Mouse (Mus musculus): ENCODE measurements around the gene Edn3. TPM values are rescaled to one million over a fixed set of nuclear protein-coding genes. Genes with fewer than 3 reads are reported as not detected.

Edn3 gene
- 1 to 10 TPM; 6.0 to 7.2 TPM for total RNA-seq (2021)
- long read RNA-seq, experiment 1, transcript Edn3-201 (5 exons, 3,117 nt): major isoform, 9 of 10 reads
- long read RNA-seq, experiment 1, partial matches to known transcripts: 0 of 10 reads
- long read RNA-seq, experiment 1, other reads (novel, unspliced or antisense): 1 of 10 reads
- long read RNA-seq, experiment 2, transcript Edn3-201 (5 exons, 3,117 nt): major isoform, 12 of 12 reads
- long read RNA-seq, experiment 2, partial matches to known transcripts: 0 of 12 reads
- long read RNA-seq, experiment 2, other reads (novel, unspliced or antisense): 0 of 12 reads

DNA sequence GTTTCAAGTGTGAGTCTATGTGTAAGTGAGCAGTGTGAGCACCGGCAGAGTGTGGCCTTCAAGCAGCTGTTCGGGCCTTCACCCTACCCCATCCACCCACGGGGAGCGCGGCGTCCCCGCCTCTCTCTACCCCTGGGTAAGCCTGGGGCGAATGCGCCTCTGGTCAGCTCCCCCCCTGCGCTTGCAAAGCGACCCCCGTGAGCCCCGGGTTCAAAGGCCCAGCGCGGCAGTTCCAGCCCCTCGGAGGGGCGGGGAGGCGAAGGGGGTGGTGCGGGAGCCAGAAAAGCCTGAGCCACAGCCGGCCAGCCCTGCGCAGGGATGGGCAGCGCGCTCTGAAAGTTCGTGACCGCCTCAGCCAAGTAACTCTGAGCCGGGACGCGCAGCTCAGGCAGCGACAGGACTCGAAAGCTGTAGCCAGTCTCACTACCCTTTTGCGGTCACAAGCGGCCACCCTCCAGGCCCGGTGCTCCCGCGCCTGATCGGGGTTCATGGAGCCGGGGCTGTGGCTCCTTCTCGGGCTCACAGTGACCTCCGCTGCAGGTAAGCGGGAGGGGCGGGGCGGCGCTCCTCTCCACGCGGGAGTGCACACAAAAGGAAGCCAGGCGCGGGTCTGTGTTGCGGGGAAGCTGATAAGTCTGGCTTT is at the start of gene Edn3:
Edn3 (plus strand) TSS at position 141 of the 643 bp plus-strand sequence.
- DNase-seq (ENCODE audit: low spot score in 2 of 2): no peak
- intact Hi-C loops (cut with DNase I): no loop called here

DNA sequence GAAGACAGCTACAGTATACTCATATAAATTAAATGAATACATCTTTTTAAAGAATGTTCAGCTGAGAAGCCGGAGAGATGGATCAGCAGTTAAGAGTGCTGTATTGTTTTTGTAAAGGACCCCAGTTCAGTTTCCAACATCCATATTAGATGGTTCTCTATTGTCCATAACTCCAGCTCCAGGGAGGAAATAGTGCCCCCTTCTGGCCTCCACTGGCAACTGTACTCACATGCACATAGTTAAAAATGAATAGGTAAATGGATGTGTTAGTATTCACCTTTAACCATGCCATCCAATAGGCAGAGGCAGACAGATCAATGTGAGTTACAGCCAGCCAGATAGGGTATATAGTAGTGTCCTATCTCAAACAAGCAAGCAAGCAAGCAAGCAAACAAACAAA is 48.4 kb upstream of the Edn3 start:
- intact Hi-C loops (cut with DNase I): no loop called here
- DNase-seq (ENCODE audit: low spot score in 2 of 2): no peak

DNA sequence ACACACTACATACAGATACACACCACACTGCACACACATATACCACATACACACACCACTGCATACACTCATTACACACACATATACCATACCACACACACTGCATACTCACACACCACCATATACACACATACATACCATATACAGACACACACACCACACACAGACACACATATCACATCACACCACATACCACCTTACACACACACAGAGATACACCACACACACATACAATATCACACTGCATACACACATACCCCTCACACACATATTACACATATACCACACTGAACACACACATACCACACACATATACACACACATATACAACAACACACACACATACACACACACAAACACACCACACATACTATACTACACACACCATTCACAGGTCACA is 44.5 kb upstream of the Edn3 start:
- DNase-seq (ENCODE audit: low spot score in 2 of 2): no peak
- intact Hi-C loops (cut with DNase I): no loop called here

DNA sequence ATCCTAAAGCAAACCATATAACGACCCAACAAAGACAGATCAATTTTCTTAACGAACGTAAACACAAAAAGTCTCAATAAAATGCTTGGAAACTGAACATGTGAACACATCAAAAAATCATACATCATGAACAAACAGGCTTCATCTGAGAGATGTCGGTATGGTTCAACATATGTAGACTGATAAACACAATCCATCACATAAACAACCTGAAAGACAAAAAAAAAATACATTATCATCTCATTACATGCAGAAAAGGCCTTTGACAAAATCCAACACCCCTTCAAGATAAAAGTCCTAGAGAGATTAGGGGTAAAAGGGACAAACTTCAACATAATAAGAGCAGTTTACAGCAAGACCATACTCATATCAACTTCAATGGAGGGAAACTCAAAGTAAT is 42.6 kb upstream of the Edn3 start:
- DNase-seq (ENCODE audit: low spot score in 2 of 2): no peak
- intact Hi-C loops (cut with DNase I): no loop called here

DNA sequence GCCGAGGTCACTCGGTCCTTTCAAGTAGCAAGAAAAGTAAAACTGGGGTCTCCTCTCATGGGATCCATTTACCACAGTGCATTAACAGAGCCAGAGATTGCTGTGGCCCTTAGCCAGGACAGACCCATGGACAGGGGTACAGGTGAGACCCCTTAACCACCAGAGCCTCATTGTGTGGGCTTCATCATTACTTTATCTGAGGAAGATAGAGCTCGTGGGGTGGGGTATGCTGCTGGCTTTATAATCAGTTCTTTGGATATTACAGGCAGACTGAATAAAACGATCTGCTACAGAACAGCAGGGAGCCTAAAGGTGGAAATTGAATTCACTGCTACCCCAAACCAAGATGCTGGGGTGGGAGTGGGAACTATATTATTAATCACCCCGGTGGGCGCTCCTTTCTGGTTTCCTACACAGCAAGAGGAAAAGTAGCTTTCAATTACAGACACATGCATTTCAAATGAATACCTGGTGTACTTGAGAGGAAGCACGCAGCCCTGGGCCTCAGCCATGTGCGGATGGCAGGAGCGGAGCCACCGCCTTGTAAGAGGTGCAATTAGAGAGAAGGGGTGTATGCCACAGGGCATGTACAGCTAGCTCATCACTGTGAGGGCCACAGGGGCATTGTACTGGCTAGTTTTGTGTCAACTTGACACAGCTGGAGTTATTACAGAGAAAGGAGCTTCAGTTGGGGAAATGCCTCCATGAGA is 33.1 kb upstream of the Edn3 start:
- DNase-seq (ENCODE audit: low spot score in 2 of 2): no peak
- intact Hi-C loops (cut with DNase I): no loop called here

DNA sequence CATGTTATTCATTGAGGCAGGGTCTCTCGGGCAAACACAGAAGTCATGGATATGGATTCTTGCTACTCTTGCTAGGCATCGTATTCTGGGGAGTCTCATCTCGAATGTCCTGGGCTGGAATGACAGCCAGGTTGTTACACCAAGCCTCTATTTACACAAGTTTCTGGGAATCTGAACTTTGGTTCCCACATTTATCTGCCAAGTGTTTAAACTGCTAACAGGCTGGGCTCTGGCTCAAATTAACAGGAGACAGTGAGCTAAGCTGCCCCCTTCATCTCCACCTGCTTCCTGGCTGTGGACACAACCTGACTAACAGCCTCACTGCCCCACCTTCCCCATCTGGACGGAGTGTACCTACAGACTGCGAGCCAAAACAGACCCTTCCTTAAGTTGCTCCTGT is 28.5 kb upstream of the Edn3 start:
- intact Hi-C loops (cut with DNase I): no loop called here
- no peak for DNase-seq (ENCODE audit: low spot score in 2 of 2)

DNA sequence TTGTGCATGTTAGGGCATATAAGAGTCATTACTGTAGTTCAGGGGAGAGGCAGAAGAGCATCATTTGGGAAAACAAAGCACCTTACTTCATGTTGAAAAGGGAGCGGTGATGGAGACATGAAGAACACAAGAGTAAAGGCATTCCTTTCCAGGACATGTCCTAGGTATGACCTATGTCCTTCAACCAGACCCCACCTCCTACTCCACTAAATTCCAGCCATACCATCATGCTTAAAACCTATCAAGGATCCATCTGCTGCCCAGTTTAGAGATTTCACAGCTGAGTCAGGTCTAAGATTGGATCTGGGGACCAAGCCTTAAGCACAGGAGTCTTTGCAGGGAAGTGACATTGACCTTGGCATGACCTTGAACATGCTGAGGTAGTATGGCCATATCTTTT is 25.1 kb upstream of the Edn3 start:
- intact Hi-C loops (cut with DNase I): no loop called here
- no peak for DNase-seq (ENCODE audit: low spot score in 2 of 2)

DNA sequence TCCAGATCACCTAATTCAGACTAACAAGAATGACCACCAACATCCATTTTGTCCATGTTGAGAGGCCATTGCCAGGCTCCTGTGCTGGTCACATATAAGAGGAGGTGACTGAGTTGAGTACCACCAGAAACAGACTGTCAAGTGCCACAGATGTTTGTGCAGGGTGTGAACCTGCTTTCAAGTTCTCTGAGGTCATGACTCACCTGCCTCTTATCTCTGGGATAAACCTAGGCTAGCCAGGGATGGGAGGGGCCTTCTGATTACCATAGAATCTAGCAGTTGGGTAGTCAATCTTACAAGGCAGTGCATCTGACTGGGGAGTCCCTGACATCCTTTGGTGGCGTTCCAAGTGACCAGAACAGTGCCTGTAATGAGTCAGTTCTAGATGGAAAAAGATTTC is 13.2 kb upstream of the Edn3 start:
- intact Hi-C loops (cut with DNase I): no loop called here
- no peak for DNase-seq (ENCODE audit: low spot score in 2 of 2)

DNA sequence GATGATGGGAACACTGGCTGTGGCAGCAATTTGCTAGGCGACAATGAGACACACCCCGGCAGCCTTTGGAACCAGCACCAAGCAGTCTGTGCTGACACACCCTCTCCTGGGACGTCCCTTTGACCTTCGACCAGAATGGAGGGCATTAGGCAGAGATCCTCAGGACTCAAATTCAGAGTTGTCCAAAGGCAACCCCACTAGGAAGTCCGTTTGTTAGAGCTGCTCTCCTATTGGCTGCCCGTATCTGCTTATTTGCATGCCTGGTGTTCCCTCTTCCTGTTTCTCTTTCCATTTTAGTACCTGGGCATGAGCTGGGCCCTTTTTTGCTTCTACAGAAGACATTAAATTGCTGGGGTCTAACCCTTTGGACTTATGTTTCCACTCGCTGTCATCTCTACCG is 12.0 kb upstream of the Edn3 start:
- no peak for DNase-seq (ENCODE audit: low spot score in 2 of 2)
- intact Hi-C loops (cut with DNase I): no loop called here

DNA sequence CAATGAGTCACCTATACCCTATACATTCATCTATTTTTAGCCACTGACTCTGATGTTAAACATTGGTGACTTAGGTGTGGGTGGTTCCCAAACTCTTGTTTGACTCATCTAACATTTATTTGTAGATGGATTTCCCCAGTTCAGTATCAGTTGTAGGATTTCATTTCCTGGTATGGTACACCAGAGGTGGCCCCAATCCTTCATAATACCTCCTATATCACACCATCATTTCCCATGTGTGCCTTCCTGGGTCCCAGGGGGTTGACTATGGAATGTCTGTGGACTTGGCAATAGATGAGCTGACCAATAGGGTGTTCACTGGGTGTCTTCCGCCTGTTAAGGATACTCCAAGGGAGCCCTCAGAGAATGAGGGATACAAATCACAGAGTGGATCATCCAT is 7.2 kb upstream of the Edn3 start:
- no peak for DNase-seq (ENCODE audit: low spot score in 2 of 2)
- intact Hi-C loops (cut with DNase I): no loop called here

DNA sequence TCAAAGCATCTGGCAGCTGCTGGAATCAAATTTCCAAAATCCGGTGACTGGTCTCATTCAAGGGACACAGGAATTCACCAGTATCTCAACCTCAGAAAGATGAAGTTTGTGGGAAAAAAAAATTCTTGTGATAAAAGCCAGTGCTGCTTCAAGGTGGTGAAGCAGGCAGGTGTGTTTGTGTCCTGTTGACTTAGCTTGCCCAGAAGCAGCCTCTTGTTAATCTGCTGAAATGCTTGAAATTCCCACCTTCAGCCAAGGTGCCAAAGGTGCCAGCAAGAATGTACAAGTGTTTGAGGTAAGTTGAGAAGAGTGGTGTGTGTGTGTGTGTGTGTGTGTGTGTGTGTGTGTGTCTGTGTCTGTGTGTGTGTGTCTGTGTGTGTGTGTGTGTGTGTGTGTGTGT is 6.2 kb upstream of the Edn3 start:
- intact Hi-C loops (cut with DNase I): no loop called here
- DNase-seq (ENCODE audit: low spot score in 2 of 2): no peak

DNA sequence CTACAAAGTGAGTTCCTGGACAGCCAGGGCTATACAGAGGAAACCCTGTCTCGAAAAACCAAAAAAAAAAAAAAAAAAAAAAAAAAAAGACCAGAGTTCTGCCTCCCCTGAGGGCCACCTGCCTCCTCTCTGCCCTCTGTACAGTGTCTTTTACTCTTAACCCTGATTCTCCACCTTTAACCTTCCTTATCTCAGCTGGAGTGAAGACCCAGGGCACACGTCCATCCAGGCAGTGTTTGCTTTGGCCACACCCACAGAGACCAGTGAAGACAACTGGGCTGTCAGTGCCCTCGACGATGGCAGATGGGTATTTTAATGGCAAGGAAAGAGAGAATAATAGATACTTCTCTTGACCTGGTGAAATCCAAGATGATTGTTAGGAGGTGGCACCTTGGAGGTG is 1.2 kb upstream of the Edn3 start:
- intact Hi-C loops (cut with DNase I): no loop called here
- no peak for DNase-seq (ENCODE audit: low spot score in 2 of 2)

DNA sequence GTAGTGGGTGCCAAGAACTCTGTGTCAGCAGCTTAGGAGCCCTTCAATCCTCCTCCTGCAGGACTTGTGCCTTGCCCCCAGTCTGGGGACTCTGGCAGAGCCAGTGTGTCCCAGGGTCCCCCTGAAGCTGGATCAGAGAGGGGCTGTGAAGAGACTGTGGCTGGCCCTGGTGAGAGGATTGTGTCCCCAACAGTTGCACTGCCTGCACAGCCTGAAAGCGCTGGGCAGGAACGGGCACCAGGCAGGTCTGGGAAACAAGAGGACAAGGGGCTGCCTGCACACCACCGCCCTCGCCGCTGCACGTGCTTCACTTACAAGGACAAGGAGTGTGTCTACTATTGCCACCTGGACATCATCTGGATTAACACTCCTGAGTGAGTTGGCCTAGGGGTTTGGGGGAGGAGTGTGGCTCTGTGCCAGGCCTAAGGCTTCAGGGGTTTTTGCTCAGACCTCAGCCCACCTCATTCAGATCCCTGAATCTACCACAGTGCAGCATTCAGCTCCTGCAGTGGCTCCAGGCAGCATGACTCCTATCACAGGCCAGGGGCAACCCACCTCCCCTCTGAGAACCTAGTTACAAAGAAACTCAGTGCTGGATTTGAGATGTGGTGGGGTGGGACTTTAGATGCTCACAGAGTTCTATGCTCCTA is 1.2 kb downstream of the Edn3 start:
- no peak for DNase-seq (ENCODE audit: low spot score in 2 of 2)

DNA sequence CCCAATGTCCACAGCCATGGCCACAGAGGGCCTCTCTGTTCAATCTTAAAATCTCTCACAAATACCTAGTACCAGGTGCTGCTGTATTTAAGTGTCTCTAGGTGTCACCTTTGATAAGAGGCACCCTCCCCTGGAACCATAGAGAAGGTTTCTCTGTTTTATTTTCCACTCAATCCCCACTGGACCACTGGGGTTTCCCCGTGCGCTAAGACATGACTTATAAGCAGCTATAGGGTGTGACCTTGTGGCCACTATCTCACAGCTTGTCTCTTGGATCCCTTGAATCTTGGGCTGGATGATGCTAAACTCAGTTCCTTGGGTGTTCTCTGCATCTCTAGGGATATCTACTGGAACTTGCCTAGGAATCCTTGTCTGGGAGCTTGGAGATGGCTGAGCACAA is 1.9 kb downstream of the Edn3 start:
- no peak for DNase-seq (ENCODE audit: low spot score in 2 of 2)
- intact Hi-C loops (cut with DNase I): no loop called here

More for the DNA sequence above, 1.2 kb downstream of the Edn3 start:
- intact Hi-C loops (cut with DNase I): no loop called here

DNA sequence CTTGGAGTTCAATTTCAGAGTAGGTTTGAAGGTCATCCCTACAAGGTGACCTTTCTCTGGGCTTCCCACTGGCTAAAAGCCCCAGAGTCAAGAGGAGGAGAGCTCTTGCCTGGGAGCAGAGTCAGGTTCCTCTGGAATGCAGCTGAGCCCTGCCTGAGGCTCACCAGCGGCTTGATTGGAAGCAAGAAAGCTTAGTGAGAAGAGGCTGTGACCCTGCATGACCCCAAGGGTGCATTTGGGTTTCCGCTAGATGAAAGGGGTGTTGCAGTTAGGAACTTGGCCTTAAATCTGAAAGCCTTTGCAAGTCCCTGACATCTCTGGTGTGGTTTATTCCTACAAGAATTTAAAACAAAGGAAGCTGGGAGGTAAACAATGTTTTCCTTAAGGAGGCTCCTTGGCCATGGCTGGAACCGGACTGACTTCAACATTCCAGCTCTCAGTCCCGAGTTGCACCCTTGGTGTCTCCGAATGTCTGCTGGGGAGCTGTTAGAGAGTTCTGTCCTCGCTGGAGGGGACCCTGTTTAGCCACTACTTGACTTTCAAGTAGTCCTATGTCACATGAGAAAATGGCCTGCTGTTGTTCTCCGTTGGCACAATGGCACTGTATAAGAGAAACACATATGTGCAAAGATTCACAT is 8.6 kb downstream of the Edn3 start:
- DNase-seq (ENCODE audit: low spot score in 2 of 2): no peak
- intact Hi-C loops (cut with DNase I): no loop called here

DNA sequence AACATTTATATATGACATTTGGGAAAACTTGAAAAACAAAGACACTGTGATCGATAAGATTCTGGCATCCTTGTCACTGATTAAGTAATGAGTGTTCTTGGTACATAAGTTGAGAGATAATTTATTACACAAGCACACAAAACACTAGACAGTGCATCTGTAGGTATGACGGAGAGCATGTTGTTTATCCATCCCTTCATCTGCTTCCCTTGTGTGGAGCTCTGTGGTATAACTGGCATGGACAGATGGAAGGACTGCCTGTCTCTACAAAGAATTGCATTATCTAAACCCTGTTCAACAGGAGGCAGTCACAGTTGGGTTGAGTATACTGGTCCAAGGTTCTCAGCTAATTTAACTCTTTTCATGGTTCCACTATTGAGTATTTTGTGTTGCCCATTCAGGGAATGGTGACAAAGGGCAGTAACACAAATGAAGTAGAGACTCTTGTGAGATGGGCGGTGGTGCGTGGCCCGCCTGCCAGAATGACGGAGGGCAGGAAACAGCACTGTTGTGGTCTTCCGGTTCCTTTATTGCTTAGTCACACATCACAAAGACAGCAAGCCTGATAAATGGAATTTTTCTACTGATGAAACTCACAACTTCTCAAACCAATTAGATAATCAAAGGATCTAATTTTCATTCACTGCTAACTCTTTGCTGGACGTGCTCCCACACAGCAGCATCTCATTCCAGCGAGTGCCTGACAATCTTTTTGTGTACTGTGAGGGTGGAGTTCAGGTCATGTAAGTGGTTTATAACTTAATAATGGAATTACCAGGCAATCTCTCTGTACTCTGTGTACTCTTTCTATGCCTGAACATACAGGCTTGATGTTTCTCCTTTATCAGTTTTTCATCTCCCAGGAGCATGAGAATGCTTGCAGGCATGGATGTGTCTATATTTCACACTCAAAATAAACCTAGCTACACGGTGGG is 14.0 kb downstream of the Edn3 start:
- intact Hi-C loops (cut with DNase I): no loop called here
- DNase-seq (ENCODE audit: low spot score in 2 of 2): no peak

DNA sequence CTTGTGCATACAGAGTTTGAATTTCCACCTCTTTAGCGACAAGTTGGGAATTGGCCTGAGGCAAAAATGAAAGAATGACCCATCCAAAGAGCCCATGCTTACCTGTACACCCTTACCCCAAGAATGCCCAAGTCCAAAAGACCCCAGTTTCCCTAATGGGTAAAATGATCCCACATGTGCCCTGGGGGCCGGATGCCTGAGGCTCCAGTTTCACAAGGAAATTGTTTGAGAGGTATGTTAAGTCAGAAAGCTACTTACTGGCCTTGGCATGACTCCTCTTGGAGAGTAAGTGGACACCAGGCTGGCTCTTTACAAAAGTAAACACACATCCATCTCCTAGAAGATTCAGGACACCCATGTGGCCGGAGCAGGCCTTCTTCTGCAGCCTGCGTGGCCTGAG is 21.6 kb downstream of the Edn3 start:
- intact Hi-C loops (cut with DNase I): no loop called here
- no peak for DNase-seq (ENCODE audit: low spot score in 2 of 2)

DNA sequence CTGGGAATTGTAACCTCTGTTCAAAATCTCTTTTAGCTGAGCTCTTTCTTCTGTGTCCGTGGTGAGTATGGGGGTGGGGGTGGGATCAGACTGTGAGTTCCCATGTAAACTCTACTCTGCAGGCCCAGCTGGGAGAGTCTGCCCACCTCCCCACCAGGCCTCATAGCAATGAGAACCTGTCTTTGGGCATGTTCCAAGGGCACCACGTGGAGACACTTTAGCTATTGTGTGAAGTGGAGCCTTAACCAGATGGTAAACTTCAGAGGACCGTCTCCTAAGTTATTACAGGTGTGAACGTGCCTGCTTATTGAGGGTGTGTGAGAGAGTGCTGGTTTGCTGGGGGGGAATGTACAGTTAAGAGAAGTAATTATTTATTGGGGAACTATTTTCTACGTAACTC is 22.5 kb downstream of the Edn3 start:
- intact Hi-C loops (cut with DNase I): no loop called here
- DNase-seq (ENCODE audit: low spot score in 2 of 2): no peak

DNA sequence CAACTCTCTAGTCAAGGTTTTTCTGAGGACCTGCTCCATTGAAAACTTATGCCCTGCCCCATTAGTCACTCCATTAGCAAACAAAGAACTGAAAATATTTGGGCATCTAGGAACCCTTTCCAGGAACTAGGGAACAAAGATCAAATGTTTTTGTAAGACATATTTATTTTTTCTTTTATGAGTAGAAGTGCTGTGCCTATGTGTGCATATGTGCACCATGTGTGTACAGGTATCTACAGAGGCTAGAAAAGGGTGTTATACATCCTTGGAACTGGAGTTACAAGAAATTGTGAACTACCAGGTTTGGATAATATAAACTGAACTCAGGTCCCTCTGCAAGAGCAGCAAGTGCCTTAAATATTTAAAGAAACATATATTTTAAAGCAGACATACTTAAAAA is 28.4 kb downstream of the Edn3 start:
- no peak for DNase-seq (ENCODE audit: low spot score in 2 of 2)
- intact Hi-C loops (cut with DNase I): no loop called here

All from left cerebral cortex, postnatal 14 days (tissue).